Mouse (Mus musculus): Measurements from ENCODE around the gene Sstr5.
A peak's percentile ranks its signal among the peaks of the same experiment; 100 is the strongest.

The Sstr5 gene

DNA sequence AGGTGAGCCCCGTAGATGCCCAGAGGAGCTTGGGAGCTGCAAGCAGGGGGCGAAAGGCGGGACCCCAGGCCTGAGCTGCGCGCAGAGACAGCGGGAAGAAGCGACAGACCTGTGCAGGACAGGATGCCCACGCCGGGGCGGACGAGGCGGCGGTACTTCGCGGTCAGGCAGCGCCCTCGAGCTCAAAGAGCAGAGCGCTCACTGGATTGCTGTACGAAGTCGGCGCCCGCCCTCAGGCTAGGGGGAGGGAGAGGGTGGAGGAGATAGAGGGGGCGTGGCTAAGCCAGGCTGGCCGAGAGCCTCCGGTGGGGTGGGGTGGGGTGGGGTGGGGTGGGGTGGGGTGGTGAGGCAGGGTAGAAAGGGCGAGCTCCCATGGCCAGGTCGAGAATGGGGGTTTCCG, at the start of gene Sstr5:
TSS of gene Sstr5 (minus strand) at position 276 of the 400 bp plus-strand sequence.
- DNase-seq (ENCODE audit: extremely low spot score, low read depth, low spot score) = no peak

DNA sequence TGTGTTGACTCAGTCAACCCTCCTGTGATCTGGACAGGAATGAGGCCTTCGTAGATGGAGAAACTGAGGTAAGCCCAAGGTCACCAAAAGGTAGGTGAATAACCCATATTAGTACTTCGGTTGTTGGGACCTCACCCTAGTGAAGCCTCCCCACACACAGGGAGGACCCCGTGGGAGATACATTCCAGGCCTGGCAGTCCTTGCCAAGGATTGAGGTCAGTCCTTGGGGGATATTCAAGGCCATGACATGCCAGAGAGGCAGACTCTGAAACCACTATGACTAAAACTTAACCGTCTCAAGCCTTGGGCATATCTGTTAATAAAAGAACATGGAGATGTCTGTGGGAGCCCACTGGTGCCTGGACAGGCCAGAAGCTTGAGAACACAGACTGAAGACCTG, 44.7 kb upstream of the Sstr5 start:
- no peak for DNase-seq (ENCODE audit: extremely low spot score, low read depth, low spot score)

DNA sequence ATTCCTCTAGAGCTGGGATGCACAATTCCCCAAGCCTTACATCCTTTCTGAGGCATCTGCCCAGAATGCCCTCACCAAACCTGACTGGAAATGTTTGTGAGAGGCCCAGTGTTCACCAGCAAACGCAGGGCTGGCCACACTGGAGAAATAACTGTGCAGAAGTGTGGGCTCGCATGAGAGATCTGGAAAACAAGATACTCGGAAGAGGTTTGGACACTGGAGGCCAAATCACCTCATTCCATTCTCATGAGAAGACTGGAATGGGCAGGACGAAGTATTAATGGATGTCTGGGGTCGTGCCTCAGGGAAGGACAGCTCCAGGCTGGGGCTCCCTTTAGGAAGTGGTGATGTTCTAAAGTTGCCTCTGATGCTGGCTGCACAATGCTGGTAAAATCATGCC, 43.6 kb upstream of the Sstr5 start:
- DNase-seq (ENCODE audit: extremely low spot score, low read depth, low spot score) = no peak

DNA sequence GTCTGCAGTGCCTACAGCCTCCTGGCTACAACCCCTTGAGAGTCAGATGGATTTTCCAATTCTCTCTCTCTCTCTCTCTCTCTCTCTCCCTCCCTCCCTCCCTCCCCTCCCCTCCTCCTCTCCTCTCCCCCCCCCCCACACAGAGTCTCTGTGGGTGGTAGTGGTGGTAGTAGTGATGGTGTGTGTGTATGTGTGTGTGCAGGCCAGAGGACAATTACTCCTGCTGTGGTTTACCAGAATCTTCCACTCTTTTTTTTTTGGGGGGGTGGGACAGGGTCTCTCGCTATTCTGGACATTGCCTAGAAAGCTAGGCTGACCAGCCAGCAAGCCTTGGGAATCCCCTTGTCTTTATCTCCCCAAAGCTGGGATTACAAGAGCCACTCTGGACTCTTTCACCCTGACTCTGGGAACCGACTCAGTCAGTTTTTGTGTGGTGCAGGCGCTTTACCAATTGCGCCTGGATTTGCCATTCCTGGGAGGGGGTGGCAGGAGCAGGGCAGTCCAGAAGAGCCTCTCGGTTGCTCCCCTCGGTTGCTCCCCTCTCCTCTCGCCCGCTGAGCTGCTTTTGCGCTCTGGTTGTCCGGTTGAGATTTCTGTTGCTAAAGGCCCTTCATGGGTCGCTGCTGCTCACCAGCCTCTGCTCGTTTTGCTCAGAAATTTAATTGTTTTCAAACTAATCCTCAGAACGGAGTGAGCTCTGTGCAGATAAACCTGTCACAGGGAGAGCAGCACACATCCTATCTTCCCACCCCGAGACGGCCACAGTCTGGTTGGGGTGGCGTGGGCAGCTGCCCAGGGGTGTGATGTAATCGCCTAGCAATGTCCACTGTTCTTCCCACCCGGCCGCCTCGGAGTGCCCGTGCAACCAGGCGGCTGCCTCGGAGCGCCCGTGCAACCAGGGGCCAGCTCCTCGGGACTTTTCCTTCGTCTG, 42.1 kb upstream of the Sstr5 start:
- DNase-seq (ENCODE audit: extremely low spot score, low read depth, low spot score) = no peak

DNA sequence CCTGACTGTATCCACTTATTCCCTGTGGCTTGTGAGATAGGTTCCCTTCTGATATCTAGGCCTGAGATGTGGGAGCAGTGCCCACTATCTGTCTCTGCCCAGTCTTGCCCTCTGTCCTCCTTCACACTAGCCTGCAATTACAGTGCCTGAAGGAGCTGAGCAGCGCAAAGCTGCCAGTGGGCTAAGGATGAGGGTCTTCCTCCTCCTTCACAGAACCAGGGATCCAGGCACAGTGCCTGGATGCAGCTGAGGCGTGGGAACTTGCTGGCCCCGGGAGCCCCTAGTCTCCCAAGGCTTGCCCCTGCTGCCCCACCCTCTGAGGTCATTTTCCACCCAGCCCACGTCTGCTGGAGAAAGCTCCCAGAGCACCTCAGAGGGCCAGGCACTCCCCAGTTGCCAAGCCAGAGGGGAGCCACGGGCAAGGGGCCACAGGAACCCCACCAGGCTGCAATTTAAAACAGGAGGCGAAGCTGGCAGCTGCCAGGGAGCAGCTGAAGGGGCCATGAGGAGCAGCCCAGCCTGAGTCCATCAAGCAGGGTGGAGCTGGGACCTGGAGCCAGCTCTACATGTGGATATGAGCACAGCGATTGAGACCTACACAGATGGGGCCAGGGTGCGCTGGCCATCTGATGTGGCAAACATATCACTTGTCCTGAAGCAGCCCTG, 33.4 kb upstream of the Sstr5 start:
- DNase-seq (ENCODE audit: extremely low spot score, low read depth, low spot score) = no peak

DNA sequence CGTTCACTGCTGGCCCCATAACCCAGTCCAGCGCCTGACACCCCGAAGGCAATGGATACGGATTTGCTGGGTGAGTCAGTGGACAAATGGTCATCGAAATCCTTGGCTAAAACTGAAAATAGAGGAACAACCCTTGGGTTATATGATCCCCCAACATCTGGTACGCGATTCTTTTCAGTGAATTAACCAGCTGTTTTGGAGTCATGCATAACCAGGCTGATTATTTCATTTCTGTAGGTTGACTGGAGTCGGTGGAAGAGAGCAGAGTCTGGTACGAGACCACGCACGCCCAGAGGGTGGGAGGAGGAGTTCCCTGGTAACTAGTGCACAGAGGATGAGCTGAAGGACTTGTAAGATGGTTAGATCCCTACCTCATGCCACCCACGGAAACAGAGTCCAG, 25.0 kb upstream of the Sstr5 start:
- DNase-seq (ENCODE audit: extremely low spot score, low read depth, low spot score) = no peak

DNA sequence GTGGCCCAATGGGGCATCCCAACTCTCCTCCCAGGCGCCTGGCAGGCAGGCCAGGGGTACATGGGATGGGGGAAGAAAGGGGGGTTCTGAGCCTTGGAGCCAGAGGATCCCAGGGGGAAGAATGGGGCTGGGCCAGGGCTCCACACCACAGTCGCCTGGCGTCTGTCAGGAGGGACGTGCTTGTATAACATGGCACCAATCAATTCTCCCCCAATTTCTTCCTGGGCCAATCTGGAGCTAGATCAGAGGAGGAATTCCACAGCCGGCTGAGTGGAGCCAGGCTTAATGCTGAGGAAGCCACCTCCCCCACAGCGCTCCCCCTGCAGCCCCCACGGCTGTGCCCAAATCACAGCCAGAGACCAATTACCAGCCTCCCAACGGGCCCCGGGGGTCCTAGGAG, 23.4 kb upstream of the Sstr5 start:
- no peak for DNase-seq (ENCODE audit: extremely low spot score, low read depth, low spot score)

DNA sequence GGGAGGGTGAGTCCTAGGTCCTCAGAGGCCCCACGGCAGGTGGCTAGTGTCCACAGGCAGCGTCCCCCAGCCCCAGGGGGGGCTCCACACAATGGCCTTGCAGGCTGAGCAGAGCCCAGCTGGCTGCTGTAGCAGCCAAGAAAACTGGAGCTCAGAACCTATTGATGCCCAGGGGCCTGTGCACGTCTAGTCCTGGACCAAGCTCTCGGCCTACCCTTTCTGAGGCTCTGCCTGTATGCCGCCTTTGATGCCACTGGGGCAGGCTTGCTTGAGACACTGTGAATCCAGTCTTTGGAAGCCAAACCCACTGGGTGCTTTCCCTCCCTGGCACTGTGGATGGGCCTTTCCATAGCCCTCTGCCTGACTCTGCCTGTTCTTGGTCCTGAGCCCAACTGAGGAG, 22.4 kb upstream of the Sstr5 start:
- DNase-seq (ENCODE audit: extremely low spot score, low read depth, low spot score) = no peak

DNA sequence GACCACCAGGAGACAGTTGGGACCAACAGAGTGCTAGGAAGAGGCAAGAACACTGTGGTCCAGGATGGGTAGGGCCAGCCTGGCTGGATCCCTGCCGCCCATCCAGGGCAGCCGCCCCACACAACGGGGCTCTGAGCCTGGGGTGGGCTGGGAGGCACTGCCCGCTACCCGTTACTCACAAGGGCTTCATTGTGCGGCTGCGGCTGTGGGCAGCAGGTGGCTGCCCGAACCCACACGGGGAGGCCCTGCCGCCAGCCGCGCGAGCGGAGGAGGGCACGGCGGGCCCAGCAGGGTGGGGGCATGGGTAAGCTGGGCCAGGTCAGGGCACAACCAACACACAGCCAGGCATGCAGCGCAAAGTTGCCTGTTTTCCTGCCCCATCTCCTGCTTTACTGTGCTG, 21.1 kb upstream of the Sstr5 start:
- no peak for DNase-seq (ENCODE audit: extremely low spot score, low read depth, low spot score)

DNA sequence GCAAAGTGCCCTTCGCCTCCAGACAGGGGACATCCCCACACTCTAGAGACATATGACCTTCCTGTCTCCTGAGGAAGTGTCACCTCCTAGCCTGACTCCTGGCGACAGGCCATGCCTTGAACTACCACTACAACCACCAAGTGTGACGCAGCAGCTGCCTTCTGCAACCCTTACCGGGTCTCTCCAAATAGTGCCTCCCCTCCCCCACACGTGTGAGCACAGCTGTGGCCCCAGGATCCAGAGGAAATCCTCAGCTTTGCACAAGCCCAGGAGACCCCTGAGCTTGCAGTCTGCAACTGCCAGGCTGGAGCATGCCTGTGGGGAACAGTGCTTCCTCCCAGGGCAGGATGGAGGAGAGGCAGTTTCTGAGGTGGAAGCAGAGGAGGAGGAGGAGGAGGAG, 19.2 kb upstream of the Sstr5 start:
- DNase-seq (ENCODE audit: extremely low spot score, low read depth, low spot score) = no peak

DNA sequence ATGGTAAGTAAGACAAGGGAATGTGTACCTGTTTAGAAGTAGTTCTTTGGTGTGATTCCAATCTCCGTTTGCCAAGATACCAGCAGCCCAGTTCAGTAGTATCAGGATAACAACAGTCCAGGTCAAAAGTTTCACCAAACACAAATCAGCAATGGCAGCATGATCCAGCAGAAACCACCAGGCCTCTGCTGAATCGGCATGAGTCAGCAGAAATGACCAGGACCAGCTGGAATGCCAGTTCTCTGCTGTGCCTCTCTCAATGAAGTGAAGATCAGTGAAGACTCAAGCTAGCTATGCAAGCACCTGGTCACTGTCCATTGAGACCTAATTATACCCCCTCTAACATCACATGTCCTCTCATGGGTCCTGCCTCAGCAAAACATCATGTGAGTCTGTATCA, 17.0 kb upstream of the Sstr5 start:
- no peak for DNase-seq (ENCODE audit: extremely low spot score, low read depth, low spot score)

DNA sequence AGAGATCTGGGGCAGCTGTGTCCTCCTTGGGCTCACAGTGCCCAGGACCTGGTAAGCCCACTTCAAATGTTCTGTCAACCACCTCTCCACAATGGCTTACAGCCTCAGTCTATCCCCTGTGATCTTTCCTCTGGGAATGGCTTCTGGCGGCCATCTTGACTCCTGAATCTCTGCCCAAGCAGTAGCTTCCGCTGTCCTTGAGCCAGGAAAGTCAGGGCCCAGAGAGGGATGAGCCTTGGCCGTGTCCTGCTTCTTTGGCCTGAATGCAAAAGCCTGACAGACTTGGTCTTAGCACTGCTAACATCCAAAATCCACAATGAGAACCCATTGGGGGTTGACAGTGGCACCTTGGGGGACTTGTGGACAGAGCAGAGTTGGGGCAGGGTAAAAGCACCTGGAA, 14.8 kb upstream of the Sstr5 start:
- DNase-seq (ENCODE audit: extremely low spot score, low read depth, low spot score) = no peak

DNA sequence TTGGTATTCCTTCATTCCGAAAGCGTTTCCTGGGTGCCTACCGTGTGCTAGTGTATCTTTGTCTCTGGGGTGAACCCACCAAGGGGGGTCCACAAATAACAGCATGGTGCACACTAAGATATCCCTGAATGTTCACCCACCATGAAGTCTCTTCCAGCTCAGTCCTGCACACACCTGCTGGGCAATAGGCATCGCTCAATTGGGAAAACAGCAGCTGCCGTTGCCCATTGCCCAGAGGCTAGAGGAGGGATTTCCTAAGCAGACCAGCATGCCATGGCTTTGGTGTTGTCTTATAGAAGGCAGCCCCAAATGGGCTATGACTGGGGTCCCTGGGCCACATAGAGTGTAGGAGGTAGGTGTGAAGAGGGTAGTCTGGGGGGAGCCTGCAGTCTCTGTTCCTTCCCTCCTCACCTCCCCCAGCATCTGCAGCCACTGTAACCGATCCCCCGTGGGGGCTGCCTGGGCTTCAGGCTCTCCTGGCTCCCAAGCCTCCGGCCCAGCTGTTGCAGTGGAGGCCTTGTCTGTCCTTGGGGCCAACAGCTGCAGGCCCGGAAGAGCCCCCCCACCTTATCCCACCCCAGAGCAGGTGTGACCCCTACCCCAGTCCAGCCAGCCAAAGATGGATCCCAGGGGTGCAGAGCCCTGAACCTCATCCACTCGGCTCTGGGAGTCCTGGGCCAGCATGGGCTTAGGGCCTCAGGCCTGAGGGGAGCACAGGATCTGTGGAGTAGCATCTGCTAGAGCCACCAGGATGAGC, 13.2 kb upstream of the Sstr5 start:
- no peak for DNase-seq (ENCODE audit: extremely low spot score, low read depth, low spot score)

DNA sequence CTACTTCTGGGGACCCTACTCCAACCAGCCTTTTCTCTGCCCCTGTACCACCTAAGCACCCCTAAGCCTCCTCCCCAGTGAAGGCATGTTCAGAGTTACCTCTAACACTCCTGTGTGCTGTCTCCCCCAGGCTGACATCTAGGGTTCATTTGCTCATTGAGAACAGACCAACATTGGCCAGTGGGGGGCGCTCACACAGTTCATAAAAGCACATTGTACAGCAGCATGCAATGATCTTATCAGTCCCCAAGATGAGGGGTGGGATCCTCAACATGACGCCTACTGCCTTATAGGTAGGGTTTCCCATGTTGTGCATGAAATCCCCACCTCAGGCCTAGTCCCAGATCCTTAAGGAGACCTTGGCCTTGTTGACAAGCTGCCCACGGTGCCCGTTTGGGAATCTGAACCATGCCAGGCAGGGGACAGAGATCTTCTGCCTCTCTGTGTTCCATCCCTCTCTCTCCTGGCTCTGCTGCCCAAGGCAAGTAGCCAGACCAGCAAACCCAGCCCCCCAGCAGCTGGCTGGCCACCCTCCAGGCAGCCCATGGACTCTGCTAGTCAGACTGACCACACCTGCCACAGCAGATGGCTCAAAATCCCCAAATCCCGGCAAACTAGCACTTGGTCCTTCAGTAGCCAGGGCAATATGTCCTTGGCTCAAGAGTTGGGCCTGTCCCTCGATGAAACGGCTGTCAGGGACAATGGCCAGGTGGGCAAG, 11.9 kb upstream of the Sstr5 start:
- DNase-seq (ENCODE audit: extremely low spot score, low read depth, low spot score) = no peak

DNA sequence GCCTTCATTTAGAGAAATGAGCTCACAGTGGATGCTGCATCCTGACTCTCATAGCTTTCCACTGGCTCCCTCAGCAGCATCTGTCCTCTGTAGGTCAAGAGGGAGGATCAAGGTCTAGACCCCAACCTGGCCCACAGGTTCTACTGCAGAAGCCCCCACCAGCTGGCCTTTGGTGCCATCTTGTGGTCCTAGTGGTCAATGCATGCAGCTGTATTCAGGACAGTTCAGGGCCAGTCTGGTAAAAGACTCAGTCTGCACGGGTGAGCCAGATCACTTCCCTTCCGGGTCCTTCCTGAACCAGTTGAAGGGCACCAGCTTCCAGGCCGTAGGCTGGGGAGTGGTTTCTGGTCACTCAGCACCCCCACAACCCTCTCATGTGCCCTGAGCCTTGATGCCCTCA, 10.7 kb upstream of the Sstr5 start:
- DNase-seq (ENCODE audit: extremely low spot score, low read depth, low spot score) = peak; percentile 57

DNA sequence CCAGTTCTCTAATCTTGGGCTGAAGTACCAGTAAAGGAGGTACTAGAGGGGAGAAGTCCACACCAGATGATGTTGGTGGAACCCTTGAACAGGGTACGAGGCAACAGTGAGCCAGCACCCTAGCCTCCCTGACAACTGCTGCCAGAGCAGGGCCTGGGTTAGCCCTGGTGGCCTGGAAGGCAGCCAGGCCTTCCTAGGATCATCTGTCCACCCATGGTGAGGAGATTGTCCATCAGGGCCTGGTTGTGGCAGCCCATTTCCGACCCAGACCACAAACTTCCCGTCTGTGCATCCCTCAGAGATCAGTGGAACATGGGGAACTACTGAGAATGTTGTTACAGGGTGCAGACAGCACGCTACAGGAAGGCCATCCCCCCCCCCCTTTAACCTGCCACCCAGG, 5.5 kb upstream of the Sstr5 start:
- no peak for DNase-seq (ENCODE audit: extremely low spot score, low read depth, low spot score)

DNA sequence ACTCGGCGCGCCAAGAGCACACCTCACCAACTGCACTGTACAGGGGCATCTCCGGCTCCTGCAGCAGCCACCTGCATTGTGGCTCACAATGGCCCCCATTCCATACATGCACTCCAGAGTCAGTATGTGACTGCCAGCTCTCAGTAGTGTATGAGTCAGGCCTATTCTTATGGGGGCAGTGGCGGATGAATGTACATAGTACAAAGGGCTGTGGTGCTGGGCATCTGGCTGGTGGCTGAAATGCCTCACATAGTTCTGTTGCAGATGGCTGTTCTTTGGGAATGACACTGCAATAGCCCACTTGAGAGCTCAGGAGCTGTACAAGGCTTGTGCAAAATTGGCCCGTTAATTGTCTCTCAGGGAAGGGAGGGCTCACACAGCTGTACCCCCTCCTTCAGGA, 15.0 kb downstream of the Sstr5 start:
- no peak for DNase-seq (ENCODE audit: extremely low spot score, low read depth, low spot score)

DNA sequence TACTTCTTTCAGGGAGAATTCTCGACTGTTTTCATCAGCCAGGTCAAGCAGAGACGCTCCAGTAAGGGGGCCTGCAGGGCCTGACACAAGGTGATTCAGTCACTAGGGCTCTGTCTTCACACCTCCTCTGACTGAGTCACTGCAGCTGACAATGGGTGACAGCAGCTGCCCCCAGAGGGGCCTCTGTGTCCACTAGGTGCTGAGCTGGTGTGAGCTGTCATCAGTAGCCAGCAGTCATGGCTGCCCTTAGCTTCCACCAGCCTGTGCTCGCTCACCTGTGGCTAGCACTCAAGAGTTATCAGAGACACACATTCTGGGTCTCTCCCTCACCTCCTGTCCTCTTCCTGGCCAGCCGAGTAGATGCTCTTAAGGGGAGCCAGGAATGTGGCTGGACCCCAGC, 16.3 kb downstream of the Sstr5 start:
- no peak for DNase-seq (ENCODE audit: extremely low spot score, low read depth, low spot score)

DNA sequence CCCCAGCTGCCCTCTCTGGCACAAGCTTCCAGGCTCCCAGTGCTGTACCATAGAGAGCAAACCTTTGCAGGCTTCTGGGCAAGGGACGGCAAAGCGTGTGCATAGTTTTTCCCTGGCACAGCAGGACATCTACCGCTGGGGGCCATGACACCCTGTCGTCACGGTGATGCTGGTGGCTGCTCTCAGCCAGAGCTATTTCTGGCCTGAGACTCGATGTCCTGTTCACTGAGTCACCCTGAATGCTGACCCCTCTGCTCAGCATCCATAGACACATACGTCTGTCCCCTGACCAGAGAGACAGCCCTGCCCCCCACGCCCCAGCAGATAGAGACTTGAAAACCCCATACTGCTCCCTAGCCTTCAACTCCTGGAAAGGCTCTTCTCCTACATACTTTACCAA, 16.9 kb downstream of the Sstr5 start:
- DNase-seq (ENCODE audit: extremely low spot score, low read depth, low spot score) = no peak

DNA sequence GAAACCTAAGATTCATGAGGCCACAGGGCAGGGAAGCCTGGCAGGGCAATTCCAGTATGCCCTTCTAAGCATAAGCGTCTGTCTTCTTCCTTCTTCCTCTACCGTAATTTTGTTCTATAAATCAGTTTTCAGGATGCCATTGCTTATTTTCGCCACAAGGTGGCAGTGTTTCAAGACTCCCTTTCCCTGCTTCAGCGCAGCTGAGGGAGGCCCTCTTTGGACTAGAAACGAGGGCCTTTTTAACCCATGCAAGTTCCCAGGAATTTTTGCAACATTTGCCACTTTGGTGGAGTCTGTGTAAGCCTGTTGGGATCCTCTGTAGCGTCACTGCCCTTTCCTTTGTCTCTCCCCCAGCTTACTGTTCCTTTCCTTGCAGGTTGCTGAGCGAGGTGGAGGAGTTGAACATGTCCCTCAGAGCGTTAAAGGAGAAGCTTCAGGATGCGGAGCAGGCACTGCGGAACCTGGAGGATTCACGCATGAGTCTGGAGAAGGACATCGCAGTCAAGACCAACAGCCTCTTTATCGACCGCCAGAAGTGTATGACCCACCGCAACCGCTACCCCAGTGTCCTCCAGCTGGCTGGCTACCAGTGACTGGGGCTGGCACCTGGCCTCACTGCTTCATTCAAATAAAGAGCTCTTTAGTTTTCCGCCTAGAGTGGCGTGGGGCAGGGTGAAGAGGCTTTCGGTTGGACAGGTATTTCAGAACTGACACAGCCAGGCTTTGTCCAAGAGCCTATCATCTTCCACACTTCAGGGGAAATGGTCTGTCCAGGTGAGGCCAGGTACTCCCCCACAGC, 20.9 kb downstream of the Sstr5 start:
- DNase-seq (ENCODE audit: extremely low spot score, low read depth, low spot score) = peak; percentile 88
